Mouse (Mus musculus) T-helper 2 cell (primary cell): Measurements from ENCODE around the gene Hba-x.

ENCODE experiments used
- in situ Hi-C: fragments of 300-600 bp; cut with MboI, MseI; formaldehyde crosslinking; loops from one replicate; pipeline ENCODE4 v1.15.1; 2025; ENCODE audit warnings: high pct_unique_total_duplicates

Gene Hba-x

GRCm38 (mm10) chr11:32276347-32276746 lies at the start of gene Hba-x:
TSS of gene Hba-x (plus strand) at chr11:32276400.
- in situ Hi-C loops, result no loop called here

GRCm38 (mm10) chr11:32227041-32227440 lies 49.2 kb upstream of the Hba-x start:
- in situ Hi-C loops, result no loop called here

GRCm38 (mm10) chr11:32227555-32227954 lies 48.6 kb upstream of the Hba-x start:
- in situ Hi-C loops, result no loop called here

GRCm38 (mm10) chr11:32228292-32228845 lies 47.8 kb upstream of the Hba-x start:
- in situ Hi-C loops, result no loop called here

GRCm38 (mm10) chr11:32230220-32230619 lies 46.0 kb upstream of the Hba-x start:
- in situ Hi-C loops, result no loop called here

- in situ Hi-C loops, result no loop called here
These were observed 45.1 kb upstream of the Hba-x start for GRCm38 (mm10) chr11:32231125-32231524.

- in situ Hi-C loops, result no loop called here
These were observed 43.4 kb upstream of the Hba-x start for GRCm38 (mm10) chr11:32232848-32233247.

GRCm38 (mm10) chr11:32233895-32234294 lies 42.3 kb upstream of the Hba-x start:
- in situ Hi-C loops, result no loop called here

GRCm38 (mm10) chr11:32234816-32235485 lies 41.2 kb upstream of the Hba-x start:
- in situ Hi-C loops, result no loop called here

GRCm38 (mm10) chr11:32235646-32236045 lies 40.6 kb upstream of the Hba-x start:
- in situ Hi-C loops, result no loop called here

- in situ Hi-C loops, result no loop called here
These were observed 40.1 kb upstream of the Hba-x start for GRCm38 (mm10) chr11:32236132-32236531.

GRCm38 (mm10) chr11:32236712-32237410 lies 39.3 kb upstream of the Hba-x start:
- in situ Hi-C loops, result no loop called here

- in situ Hi-C loops, result no loop called here
These were observed 38.8 kb upstream of the Hba-x start for GRCm38 (mm10) chr11:32237411-32237795.

GRCm38 (mm10) chr11:32238093-32238860 lies 37.9 kb upstream of the Hba-x start:
- in situ Hi-C loops, result no loop called here

- in situ Hi-C loops, result no loop called here
These were observed 34.8 kb upstream of the Hba-x start for GRCm38 (mm10) chr11:32241391-32241790.

GRCm38 (mm10) chr11:32242209-32242608 lies 34.0 kb upstream of the Hba-x start:
- in situ Hi-C loops, result no loop called here

- in situ Hi-C loops, result no loop called here
These were observed 32.8 kb upstream of the Hba-x start for GRCm38 (mm10) chr11:32243205-32243955.

- in situ Hi-C loops, result no loop called here
These were observed 32.1 kb upstream of the Hba-x start for GRCm38 (mm10) chr11:32244064-32244463.

GRCm38 (mm10) chr11:32244617-32245016 lies 31.6 kb upstream of the Hba-x start:
- in situ Hi-C loops, result no loop called here

- in situ Hi-C loops, result no loop called here
These were observed 30.6 kb upstream of the Hba-x start for GRCm38 (mm10) chr11:32245614-32246013.

- in situ Hi-C loops, result no loop called here
These were observed 29.1 kb upstream of the Hba-x start for GRCm38 (mm10) chr11:32247068-32247467.

- in situ Hi-C loops, result no loop called here
These were observed 27.9 kb upstream of the Hba-x start for GRCm38 (mm10) chr11:32248350-32248749.
